Mouse (Mus musculus) adrenal gland, postnatal 14 days (tissue): ENCODE results near the gene Pcsk1. TPM values are rescaled to one million over a fixed set of nuclear protein-coding genes. Genes with fewer than 3 reads are reported as not detected.
A peak's percentile ranks its signal among the peaks of the same experiment; 100 is the strongest.

Source experiments
- DNase-seq: peaks from one replicate; pipeline ENCODE4 v3.0.0; 2021; ENCODE audit warnings: mixed read lengths
- long read RNA-seq, 2 experiments: library from polyadenylated mRNA; stranded (forward); transcript quantifications; one replicate each; pipeline ENCODE4 v2.0.0; 2021
- total RNA-seq: library from RNA; stranded (reverse); gene quantifications from 2 replicates; pipeline ENCODE4 v1.2.3, GENCODE M21; 2021

Pcsk1 gene
- total RNA-seq = 14.4 and 16.5 TPM in 2 replicates
- long read RNA-seq, experiment 1, full-length matches to known transcripts = 25 of 39 reads
- long read RNA-seq, experiment 1, partial matches to known transcripts = 8 of 39 reads
- long read RNA-seq, experiment 1, other reads (novel, unspliced or antisense) = 6 of 39 reads
- long read RNA-seq, experiment 2, full-length matches to known transcripts = 15 of 19 reads
- long read RNA-seq, experiment 2, partial matches to known transcripts = 3 of 19 reads
- long read RNA-seq, experiment 2, other reads (novel, unspliced or antisense) = 1 of 19 reads

GRCm38 (mm10) chr13:75089721-75090410 is at the start of gene Pcsk1:
Gene Pcsk1 (plus strand): TSS chr13:75089826.
- DNase-seq = peak; percentile 10

- no peak for DNase-seq
These were observed 30.8 kb upstream of the Pcsk1 start for GRCm38 (mm10) chr13:75058818-75059217.

GRCm38 (mm10) chr13:75063947-75064346 is 25.7 kb upstream of the Pcsk1 start:
- DNase-seq = no peak

- DNase-seq = peak; percentile 40
These were observed 1.0 kb upstream of the Pcsk1 start for GRCm38 (mm10) chr13:75088597-75088996.

GRCm38 (mm10) chr13:75090411-75090779 is 769 bp downstream of the Pcsk1 start:
- peak; percentile 13 for DNase-seq

- DNase-seq = no peak
These were observed 1.4 kb downstream of the Pcsk1 start for GRCm38 (mm10) chr13:75091071-75091470.

GRCm38 (mm10) chr13:75095487-75095886 is 5.9 kb downstream of the Pcsk1 start:
- no peak for DNase-seq

- DNase-seq = no peak
These were observed 23.5 kb downstream of the Pcsk1 start for GRCm38 (mm10) chr13:75113114-75113513.

- DNase-seq = no peak
These were observed 24.4 kb downstream of the Pcsk1 start for GRCm38 (mm10) chr13:75114007-75114424.

- no peak for DNase-seq
These were observed 25.2 kb downstream of the Pcsk1 start for GRCm38 (mm10) chr13:75114838-75115237.

GRCm38 (mm10) chr13:75135833-75136232 is 46.2 kb downstream of the Pcsk1 start:
- no peak for DNase-seq

- no peak for DNase-seq
These were observed 71.0 kb downstream of the Pcsk1 start for GRCm38 (mm10) chr13:75160661-75161060.

GRCm38 (mm10) chr13:75163408-75163807 is 73.8 kb downstream of the Pcsk1 start:
- no peak for DNase-seq
